Mouse (Mus musculus) MN1 (cell line): ENCODE measurements around the gene 3110040M04Rik.

Source experiments
- DNase-seq: peaks from one replicate; pipeline ENCODE4 v3.0.0-alpha.2; 2016; ENCODE audit warnings: low spot score

3110040M04Rik gene

DNA sequence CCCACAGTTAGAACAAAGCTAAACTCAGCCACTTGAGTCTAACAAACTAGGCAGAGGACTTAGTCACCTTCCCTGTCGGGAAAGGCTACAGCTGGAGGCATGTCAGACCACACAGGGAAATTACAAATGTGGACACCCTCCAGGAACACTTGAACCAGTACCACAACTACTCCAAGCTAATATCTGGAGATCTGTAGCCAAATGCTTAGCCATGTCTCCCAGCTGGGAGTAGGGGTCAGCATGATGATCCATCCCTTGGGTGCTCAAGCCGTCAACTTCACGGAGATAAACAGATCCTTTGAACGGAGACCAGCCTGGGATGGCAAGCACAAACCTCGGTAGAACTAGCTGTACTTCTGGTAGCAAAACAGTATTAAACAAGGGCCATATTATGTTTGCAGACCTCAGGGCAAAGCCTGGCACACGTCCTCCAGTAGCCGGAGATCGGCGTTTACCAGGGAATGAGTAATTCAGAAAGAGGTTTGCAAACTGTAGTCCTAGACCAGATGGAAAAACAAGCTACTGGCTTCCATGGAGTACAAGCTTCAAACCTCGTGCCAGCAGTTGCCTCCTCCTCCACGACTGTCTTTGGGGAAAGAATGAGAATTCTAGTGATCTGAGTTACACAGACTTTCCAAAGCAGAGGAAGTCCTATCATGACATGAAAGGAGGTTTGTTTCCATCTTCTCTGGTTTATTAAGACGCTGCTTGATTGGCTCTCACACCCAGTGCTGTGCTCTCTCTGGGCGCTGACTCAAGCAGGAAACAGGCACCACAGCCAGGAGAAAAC is 32.4 kb downstream of the 3110040M04Rik start:
- no peak for DNase-seq

DNA sequence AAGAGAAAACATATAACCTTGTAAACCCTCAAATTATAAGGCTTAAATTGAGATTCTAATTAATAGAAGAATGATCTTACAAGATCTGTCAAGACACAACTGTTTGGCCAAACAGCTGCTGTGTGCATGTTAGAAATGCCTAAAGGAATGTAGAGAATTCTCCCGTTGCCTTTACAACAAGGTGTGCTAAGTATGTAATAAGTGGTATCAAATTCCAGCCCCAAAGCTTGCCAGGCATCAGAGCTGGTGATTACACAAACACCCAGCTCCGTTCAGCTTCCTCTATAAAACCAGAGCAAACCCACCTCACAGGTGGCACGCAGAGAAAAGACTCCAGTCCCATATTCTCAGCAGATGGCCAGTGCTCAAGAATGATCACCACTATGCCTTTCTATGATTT is 33.9 kb downstream of the 3110040M04Rik start:
- DNase-seq: no peak

DNA sequence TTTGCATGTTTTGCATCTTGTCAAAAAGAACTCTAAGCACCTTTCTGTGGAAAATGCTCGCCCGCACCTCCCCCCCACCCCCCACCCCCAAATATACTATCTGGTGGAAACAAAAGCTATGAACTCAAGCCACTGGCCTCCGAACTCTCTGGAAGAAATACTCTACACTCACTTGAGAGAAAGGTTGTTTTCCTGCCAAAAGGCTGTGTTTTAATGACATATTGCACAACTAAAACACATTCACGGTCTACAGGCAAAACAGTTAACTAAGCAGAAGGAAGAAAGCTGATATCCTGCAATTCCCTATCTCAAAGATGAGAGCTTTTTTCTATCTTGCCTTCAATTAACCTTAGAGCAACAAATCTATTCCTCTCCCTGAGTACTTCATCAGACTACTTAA is 39.4 kb downstream of the 3110040M04Rik start:
- DNase-seq: no peak

DNA sequence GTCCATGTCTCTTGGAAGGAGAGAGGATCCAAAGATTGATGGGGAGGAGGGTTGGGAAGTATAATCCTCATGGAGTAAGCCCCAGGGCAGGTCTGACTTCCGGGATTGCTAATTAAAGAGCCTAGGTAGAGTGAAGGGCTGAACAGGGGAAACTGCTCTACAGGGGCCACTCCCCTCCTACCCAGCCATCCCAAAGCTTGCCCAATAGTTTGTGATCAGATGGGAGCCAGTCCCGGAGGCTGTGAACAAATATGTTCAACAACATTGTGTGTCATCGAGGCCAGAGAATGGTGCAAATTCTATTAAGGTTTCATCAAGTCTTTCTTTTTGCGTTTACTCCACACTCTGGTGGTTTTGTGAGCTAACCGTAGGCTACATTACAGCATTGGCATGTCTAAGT is 40.1 kb downstream of the 3110040M04Rik start:
- DNase-seq: no peak

DNA sequence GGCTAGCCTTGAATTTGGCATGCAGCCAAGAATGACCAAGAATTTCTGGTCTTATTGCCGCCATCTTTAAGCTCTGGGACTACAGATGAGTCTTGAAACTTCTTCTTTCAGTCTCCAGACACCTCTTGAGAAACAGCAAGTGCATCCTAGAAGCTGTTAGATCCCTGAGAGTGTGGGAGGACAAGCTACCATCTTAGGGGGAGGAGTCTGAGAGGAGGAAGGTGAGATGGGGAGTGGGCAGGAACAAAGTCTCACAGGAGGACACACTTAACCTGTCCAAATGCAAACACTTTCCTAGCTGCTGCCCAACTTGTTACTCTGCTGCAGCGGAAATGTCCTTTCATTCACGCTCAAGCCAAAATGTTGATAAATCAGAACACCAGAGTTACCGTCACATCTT is 40.8 kb downstream of the 3110040M04Rik start:
- no peak for DNase-seq

DNA sequence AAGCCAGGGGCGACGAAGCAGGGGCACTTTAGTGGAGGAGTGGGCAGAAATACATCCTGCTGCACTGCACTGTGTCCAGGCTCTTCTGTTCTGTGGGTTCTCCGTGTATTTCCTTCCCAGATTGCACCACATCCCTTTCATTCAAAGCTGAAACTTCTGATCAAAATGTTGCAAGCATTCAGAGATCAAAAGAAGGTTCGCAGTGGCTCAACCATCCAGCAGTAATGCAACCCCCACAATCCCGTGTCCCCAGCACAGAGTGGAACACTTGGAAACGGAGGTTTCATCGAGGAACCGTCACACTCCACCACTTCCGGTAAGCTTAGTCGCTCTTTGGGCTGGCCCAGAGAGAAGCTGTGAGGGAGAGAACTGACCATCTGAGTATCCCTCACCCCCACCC is 41.2 kb downstream of the 3110040M04Rik start:
- DNase-seq: no peak

DNA sequence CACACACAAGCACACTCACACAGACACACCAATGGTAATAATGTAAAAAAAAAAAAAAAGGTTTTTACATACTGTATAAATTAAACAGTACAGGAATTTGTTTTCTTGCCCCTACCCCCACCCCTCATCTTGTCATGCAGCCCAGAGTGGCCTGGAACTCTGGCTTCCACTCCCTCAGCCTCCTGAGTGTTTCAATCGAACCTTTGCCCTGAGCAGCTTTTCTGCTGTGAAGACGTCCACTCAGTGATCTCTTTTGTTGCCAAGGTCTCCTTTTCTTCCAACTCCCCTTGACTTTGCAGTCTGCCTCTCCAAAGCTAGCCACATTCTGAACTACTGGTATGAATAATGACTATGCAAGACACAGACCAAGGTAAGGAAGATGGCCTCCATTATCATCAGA is 41.9 kb downstream of the 3110040M04Rik start:
- DNase-seq: no peak

DNA sequence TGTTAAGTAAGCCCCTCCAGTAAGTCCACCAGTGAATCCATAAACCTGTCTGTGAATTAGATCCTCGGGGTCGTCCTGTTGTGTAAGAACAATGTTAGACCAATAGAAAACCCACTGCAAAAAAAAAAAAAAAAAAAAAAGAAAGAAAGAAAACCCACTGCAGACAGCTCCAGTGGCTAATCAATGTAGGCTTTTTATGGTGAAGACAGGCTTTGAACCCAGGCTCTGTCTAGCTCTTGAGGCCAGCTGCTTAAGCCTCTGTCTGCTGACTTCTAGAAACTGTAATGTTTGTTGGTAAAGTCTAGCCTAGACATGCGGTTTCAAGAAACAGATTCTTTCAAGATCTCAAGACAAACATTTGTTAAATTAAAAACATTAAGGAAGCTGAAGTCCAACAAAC is 46.2 kb downstream of the 3110040M04Rik start:
- no peak for DNase-seq

DNA sequence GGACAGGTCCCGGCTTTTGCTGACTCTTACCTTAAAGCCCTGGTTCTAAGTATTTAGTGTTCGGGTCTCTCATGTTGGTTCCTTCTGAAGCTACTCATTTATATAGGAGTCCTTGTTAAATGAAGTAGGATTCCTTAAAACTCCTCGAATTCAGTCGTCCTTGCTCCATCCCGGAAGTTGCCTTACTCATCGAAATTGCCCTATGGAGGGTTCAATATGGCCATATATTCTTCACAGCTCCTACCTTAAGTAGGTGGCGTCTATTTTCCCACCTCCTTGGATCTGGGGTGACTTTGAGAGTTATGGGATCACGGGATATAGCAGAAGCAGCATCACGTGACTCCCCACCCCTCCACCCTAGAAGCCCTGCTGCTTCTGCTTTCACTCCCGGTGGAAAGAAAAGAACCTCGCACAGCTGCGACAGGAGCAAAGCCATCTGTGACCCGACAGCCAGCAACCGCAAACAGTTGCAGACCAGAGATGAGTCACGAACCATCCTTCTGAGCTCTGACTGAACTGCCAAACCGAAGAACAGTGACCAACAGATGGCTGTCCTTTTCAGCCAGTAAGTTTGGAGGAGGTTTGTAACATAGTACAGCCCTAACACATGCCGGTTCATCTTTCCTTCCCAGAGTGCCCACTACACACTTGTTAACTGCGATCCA is 46.7 kb downstream of the 3110040M04Rik start:
- DNase-seq: no peak

DNA sequence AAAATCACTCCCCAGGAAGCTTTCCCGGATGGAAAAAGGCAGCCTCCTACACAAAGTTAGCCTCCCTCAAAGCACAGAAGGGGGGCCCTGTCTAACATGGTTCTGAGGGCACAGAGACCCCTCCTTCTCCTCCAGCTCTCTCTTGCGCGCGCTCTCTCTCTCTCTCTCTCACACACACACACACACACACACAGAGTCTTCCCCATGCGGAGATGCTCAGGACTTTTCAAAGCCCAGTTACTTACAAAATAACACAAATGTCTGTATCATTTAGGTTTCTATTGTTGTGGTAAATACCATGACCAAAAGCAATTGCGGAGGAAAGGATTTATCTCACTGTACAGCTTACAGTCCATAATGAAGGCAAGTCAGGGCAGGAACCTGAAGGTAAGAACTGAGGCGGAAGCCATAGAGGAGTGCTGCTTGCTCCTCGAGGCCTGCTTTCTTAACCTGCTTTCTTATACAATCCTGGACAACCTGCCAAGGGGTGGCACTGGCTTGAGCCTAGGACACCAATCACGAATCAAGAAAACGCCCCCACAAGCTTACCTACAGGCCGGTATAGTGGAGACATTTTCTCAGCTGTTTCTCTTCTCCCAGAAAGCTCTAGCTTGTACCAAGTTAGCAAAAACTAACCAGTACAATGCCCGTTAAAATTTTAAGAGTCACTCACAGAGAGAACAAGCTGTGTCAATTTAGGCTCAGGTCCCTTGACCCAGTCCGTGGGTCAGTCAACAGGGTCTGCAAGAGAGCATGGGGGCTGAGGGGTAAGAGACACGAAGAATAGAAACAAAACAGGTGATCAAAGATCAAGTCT is 47.5 kb downstream of the 3110040M04Rik start:
- no peak for DNase-seq
